Mouse (Mus musculus): Measurements from ENCODE around the gene Pitpnm2. TPM values are rescaled to one million over a fixed set of nuclear protein-coding genes. Genes with fewer than 3 reads are reported as not detected.

The Pitpnm2 gene
- polyA plus RNA-seq, 1 experiment = 54.9 TPM

DNA sequence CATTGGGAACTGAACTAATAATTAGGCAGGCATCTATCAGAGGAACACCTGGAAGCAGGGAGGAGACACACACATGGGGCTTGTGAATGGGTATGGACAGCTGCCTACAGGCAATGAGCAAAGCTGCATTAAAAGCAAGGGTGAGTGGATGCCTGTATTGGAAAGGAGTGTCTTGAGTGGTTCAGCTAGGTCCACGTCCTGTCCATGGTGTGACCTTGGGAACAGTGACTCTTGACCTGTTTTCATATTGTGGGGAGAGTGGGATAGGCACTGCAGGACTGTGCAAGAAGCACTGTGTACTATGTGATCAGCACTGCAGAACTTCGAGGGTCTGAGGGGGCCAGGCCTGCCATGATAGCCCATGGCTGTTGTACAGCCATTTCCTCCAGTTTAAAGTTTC is 150.6 kb downstream of the Pitpnm2 start:
- H3K4me3 ChIP-seq (ENCODE audit: control insufficient read depth, low read depth, low read length) = no peak overlapping the region

DNA sequence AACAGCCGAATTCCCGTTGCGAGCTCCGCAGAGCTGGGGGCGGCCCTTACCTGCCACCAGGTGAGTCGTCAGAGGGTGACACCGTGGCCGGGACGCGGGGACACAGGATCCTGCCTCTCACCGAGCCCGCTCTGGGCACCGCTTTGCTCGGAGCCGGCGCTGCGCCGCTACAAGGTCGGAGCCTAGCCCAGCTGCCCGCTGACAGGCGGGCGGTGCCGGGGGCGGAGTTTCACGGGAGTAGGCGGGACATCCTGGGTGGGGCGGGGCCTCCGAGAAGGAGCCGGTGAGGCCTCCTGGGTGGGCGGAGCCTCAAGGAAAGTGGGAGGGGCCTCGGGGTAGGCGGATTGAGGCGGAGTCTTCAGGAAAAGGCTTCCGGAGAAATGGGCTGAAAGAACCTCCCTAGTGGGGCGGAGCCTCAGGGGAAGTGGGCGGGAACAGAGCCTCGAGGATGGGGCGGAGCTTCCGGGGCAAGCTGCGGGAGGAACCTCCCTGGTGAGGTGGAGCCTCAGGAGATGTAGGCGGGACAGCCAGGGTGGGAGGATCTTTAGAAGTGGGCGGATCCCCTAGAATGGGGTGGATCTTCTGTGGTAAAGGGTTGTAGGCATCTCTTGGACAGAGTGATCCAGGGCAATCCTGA is 153.8 kb downstream of the Pitpnm2 start, which contains the start of gene Abcb9:
TSS of gene Abcb9 (minus strand) at position 203 of the 637 bp plus-strand sequence.
- H3K36me3 ChIP-seq (ENCODE audit: control insufficient read depth, insufficient read depth, low read length) = no peaks in the 10 kb centered on the region
- peak; percentile 63; the same call in 1 of the 2 replicates for TF ChIP-seq POLR2A (IDR thresholded peaks at IDR 0.05; ENCODE audit: control insufficient read depth, low read depth, low read length)
- TF ChIP-seq CTCF (IDR thresholded peaks at IDR 0.05; ENCODE audit: control insufficient read depth, insufficient read depth, insufficient replicate concordance, low read depth, low read length) = no peak
- H3K27ac ChIP-seq (ENCODE audit: control insufficient read depth, insufficient read depth, low read depth, low read length) = peak within 1 kb of the TSS; percentile 60
- peaks cover 19% of the 10 kb centered on the region for H3K4me1 ChIP-seq (ENCODE audit: control insufficient read depth, insufficient read depth, low read length)
- H3K4me3 ChIP-seq (ENCODE audit: control insufficient read depth, low read depth, low read length) = peak within 1 kb of the TSS; percentile 99
- no peaks in the 10 kb centered on the region for H3K27me3 ChIP-seq (ENCODE audit: control insufficient read depth, insufficient read depth, low read length)

More for the DNA sequence above, 150.6 kb downstream of the Pitpnm2 start:
- Histone ChIP-seq H3K27me3 (ENCODE audit: control insufficient read depth, insufficient read depth, low read length) (no peaks in the 10 kb centered on the region), H3K27ac (ENCODE audit: control insufficient read depth, insufficient read depth, low read depth, low read length) (no peak overlapping the region), H3K4me1 (ENCODE audit: control insufficient read depth, insufficient read depth, low read length) (peaks cover 19% of the 10 kb centered on the region), H3K36me3 (ENCODE audit: control insufficient read depth, insufficient read depth, low read length) (no peaks in the 10 kb centered on the region)
- no peak for TF ChIP-seq CTCF (IDR thresholded peaks at IDR 0.05; ENCODE audit: control insufficient read depth, insufficient read depth, insufficient replicate concordance, low read depth, low read length)
- TF ChIP-seq POLR2A (IDR thresholded peaks at IDR 0.05; ENCODE audit: control insufficient read depth, low read depth, low read length) = no peak

DNA sequence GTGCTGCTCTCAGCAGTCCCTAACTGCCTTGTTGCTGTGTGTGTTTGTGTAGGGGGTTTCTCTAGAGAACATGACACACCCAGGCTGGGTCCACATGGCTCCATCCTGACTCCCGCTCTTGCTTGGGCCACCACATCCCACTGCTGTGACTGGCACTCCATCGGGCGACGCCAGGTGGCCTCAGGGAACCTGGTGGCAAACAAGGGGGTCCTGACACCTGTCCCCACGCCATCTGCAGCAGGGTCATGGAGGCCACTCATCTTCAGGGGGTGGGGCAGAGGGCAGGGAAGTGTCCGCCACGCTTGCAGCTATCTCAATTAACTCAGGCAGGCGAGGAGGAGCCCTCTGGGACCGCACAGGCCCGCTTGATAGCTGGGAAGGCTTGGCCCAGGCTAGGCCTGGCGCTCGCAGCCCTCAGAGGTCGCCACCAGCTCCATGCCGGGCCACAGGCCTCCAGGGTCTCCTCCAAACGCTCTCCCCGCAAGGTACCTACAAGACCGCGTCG is 154.4 kb downstream of the Pitpnm2 start:
- TF ChIP-seq POLR2A (IDR thresholded peaks at IDR 0.05; ENCODE audit: control insufficient read depth, low read depth, low read length) (no peak), CTCF (IDR thresholded peaks at IDR 0.05; ENCODE audit: control insufficient read depth, insufficient read depth, insufficient replicate concordance, low read depth, low read length) (no peak)
- no peaks in the 10 kb centered on the region for H3K36me3 ChIP-seq (ENCODE audit: control insufficient read depth, insufficient read depth, low read length)
- peak overlapping the region; percentile 99 for H3K4me3 ChIP-seq (ENCODE audit: control insufficient read depth, low read depth, low read length)
- H3K4me1 ChIP-seq (ENCODE audit: control insufficient read depth, insufficient read depth, low read length) = peaks cover 20% of the 10 kb centered on the region
- H3K27me3 ChIP-seq (ENCODE audit: control insufficient read depth, insufficient read depth, low read length) = no peaks in the 10 kb centered on the region
- H3K27ac ChIP-seq (ENCODE audit: control insufficient read depth, insufficient read depth, low read depth, low read length) = peak overlapping the region; percentile 60

DNA sequence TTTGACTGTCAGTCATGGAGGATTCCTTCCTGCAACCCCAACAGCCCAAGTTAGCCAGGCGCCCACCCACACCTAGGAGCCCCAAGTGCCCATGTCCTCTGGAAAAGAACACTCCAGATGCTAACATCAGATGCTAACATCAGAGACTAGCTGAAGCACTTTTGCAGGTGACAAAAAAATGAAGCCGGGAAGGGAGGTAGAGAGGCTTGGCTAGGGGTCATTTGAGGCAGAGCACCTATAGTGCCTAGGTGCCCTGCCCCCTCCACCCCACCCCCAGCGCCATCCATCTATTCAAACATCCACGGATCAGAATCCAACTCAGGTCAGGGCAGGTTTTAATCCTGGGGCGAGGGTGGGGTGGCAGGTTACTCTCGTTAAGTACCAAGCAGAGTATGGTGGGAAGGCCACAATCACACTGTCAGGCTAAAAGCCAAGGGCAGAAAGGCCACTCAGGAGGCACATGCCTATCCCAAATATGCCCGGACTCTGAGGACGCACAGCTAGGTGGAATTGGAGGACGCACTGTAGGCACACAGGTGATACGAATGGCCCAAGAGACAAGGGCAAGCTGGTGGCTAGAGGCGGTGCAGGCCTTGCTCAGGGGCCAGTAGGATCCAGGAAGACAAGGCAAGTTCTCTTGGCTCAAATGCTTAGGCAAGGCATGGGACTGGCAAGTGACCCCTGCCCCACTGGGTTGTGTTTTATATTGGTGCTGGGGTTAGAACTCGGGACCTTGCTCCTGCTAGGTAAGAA is 155.5 kb downstream of the Pitpnm2 start:
- TF ChIP-seq POLR2A (IDR thresholded peaks at IDR 0.05; ENCODE audit: control insufficient read depth, low read depth, low read length) = no peak
- no peak for TF ChIP-seq CTCF (IDR thresholded peaks at IDR 0.05; ENCODE audit: control insufficient read depth, insufficient read depth, insufficient replicate concordance, low read depth, low read length)
- Histone ChIP-seq H3K27ac (ENCODE audit: control insufficient read depth, insufficient read depth, low read depth, low read length) (no peak overlapping the region), H3K27me3 (ENCODE audit: control insufficient read depth, insufficient read depth, low read length) (no peaks in the 10 kb centered on the region), H3K4me1 (ENCODE audit: control insufficient read depth, insufficient read depth, low read length) (peaks cover 23% of the 10 kb centered on the region), H3K36me3 (ENCODE audit: control insufficient read depth, insufficient read depth, low read length) (no peaks in the 10 kb centered on the region), H3K4me3 (ENCODE audit: control insufficient read depth, low read depth, low read length) (no peak overlapping the region)

DNA sequence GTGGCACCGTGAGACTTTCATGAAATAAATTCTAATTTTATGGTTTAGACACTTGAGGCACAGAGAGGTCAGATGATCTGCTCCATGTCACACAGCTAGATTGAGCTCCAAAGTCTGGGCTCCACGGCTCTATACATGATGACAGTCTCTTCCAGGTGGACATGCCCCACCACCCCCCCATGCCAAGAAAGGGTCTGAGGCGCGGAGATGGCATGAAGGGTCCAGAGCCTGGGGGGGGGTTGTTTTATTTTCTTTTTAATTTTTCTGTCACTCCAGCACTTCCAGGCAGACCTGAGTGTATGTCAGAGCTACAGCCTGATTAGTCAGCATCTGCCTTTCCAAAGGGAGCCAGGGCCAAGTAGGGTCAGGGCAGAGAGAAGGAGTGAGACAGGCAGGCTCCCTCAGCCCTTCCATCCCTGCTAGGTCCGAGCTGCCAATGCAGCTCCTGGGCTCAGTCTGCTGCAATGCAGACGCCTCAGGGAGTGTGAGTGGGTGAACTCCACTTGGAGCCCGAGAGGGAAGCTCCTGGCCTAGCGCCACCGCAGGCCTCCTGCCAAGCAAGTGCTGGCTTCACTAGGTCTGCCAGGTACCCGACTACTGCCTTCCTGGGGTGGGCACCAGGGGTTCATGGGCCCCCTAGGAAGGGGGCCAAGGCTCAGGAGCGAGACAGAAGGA is 156.3 kb downstream of the Pitpnm2 start:
- Histone ChIP-seq H3K4me3 (ENCODE audit: control insufficient read depth, low read depth, low read length) (no peak overlapping the region), H3K4me1 (ENCODE audit: control insufficient read depth, insufficient read depth, low read length) (peaks cover 23% of the 10 kb centered on the region), H3K27me3 (ENCODE audit: control insufficient read depth, insufficient read depth, low read length) (no peaks in the 10 kb centered on the region), H3K27ac (ENCODE audit: control insufficient read depth, insufficient read depth, low read depth, low read length) (no peak overlapping the region), H3K36me3 (ENCODE audit: control insufficient read depth, insufficient read depth, low read length) (no peaks in the 10 kb centered on the region)
- TF ChIP-seq POLR2A (IDR thresholded peaks at IDR 0.05; ENCODE audit: control insufficient read depth, low read depth, low read length) (no peak), CTCF (IDR thresholded peaks at IDR 0.05; ENCODE audit: control insufficient read depth, insufficient read depth, insufficient replicate concordance, low read depth, low read length) (no peak)

DNA sequence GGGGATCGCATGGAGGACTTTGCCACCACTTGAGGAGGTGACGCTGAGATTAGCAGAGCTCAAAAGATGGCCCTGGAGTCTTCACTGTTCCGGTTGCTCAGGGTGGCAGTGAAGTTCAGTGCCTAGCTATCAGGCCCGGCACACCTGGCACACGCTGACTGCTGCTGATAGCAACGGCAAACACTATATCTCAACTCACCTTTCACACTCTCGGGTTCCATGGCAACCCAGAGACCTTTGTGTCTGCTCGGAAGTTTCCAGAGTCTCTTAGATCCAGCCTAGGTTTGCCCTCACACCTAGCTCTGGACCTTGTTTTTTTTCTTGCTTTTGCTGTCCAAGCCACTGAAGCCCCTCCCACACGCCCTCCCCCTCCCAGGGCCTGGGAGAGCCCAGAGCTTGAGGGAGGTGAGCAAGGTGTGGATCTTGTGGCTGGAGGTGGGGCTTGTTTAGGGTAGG is 157.6 kb downstream of the Pitpnm2 start:
- TF ChIP-seq CTCF (IDR thresholded peaks at IDR 0.05; ENCODE audit: control insufficient read depth, insufficient read depth, insufficient replicate concordance, low read depth, low read length) = no peak
- TF ChIP-seq POLR2A (IDR thresholded peaks at IDR 0.05; ENCODE audit: control insufficient read depth, low read depth, low read length) = no peak
- no peak overlapping the region for H3K4me3 ChIP-seq (ENCODE audit: control insufficient read depth, low read depth, low read length)
- H3K36me3 ChIP-seq (ENCODE audit: control insufficient read depth, insufficient read depth, low read length) = no peaks in the 10 kb centered on the region
- H3K27me3 ChIP-seq (ENCODE audit: control insufficient read depth, insufficient read depth, low read length) = no peaks in the 10 kb centered on the region
- peaks cover 23% of the 10 kb centered on the region for H3K4me1 ChIP-seq (ENCODE audit: control insufficient read depth, insufficient read depth, low read length)
- H3K27ac ChIP-seq (ENCODE audit: control insufficient read depth, insufficient read depth, low read depth, low read length) = no peak overlapping the region

DNA sequence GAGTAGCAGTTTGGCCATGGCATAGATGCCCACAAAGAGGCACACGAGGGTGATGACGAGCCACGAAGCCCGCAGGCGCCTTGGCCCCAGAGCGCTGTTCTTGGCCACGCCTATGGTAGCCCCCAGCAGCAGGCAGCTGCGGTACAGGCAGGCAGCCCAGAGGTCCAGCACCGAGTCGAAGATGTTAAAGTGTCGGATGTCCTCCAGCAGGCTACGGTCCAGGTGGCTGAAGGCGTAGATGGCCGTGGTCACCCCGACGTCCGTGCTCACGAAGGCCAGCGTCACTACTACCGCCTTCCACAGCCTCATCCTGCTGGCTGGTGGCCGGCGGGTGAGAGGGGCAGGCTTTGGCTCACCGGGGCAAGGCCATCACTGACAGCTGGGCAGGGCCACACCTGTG is 159.7 kb downstream of the Pitpnm2 start:
- no peaks in the 10 kb centered on the region for H3K27me3 ChIP-seq (ENCODE audit: control insufficient read depth, insufficient read depth, low read length)
- TF ChIP-seq POLR2A (IDR thresholded peaks at IDR 0.05; ENCODE audit: control insufficient read depth, low read depth, low read length) = no peak
- TF ChIP-seq CTCF (IDR thresholded peaks at IDR 0.05; ENCODE audit: control insufficient read depth, insufficient read depth, insufficient replicate concordance, low read depth, low read length) = no peak
- no peak overlapping the region for H3K27ac ChIP-seq (ENCODE audit: control insufficient read depth, insufficient read depth, low read depth, low read length)
- H3K4me1 ChIP-seq (ENCODE audit: control insufficient read depth, insufficient read depth, low read length) = peaks cover 11% of the 10 kb centered on the region
- no peak overlapping the region for H3K4me3 ChIP-seq (ENCODE audit: control insufficient read depth, low read depth, low read length)
- no peaks in the 10 kb centered on the region for H3K36me3 ChIP-seq (ENCODE audit: control insufficient read depth, insufficient read depth, low read length)
